Mouse (Mus musculus): ENCODE measurements around the gene Sim1. TPM values are rescaled to one million over a fixed set of nuclear protein-coding genes. Genes with fewer than 3 reads are reported as not detected.

Sim1 gene
- polyA plus RNA-seq, 2 experiments: 0.58 to 0.69 TPM

- no peak for TF ChIP-seq POLR2A (IDR thresholded peaks at IDR 0.05; ENCODE audit: borderline replicate concordance, extremely low read depth, insufficient read depth, insufficient read length)
- Histone ChIP-seq H3K36me3 (ENCODE audit: control insufficient read depth, insufficient read depth, low read length) (no peaks in the 10 kb centered on the region), H3K4me3 (replicated peaks; ENCODE audit: low read length) (no peak overlapping the region), H3K4me1 (ENCODE audit: control insufficient read depth, insufficient read depth, low read length) (no peaks in the 10 kb centered on the region), H3K27ac (replicated peaks; ENCODE audit: low read depth, low read length) (no peak overlapping the region), H3K4me2 (replicated peaks; ENCODE audit: low read depth, low read length, severe bottlenecking) (no peak overlapping the region), H3K9me3 (ENCODE audit: control insufficient read depth, low read length) (no peaks in the 10 kb centered on the region), H3K9ac (ENCODE audit: low read depth, low read length, severe bottlenecking) (no peak overlapping the region), H3K27me3 (ENCODE audit: control insufficient read depth, insufficient read depth, low read length) (no peaks in the 10 kb centered on the region)
- DNase-seq (ENCODE audit: low spot score) (no peak), ATAC-seq (ENCODE audit: low FRiP score, low read depth) (no peak)
- 91% methylated on average over 4 of the region's 4 CpGs for WGBS
Measured at GRCm38 (mm10) chr10:50983620-50984019, 89.1 kb downstream of the Sim1 start.

DNA sequence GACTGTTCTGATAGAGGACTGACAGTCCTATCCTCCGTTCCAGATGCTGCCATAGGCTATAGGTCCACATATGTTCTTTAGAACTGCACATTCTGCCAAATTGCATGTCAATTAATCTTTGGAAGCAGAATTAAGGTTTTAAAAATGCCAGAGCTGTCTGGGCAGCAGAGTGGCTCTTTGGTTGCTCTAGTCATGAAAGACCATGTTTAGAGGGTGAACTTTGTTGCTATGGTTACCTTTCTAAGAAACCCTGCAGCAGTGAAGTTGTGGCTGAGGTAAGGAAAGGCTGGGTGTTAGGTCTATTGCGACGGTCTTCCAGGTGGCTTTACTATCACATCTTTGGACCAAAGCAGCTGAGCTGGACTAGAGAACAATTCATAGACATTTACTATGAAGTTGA lies 113.2 kb downstream of the Sim1 start:
- Histone ChIP-seq H3K9ac (ENCODE audit: low read depth, low read length, severe bottlenecking) (no peak overlapping the region), H3K36me3 (ENCODE audit: control insufficient read depth, insufficient read depth, low read length) (no peaks in the 10 kb centered on the region), H3K27me3 (ENCODE audit: control insufficient read depth, insufficient read depth, low read length) (no peaks in the 10 kb centered on the region), H3K27ac (replicated peaks; ENCODE audit: low read depth, low read length) (no peak overlapping the region), H3K9me3 (ENCODE audit: control insufficient read depth, low read length) (no peaks in the 10 kb centered on the region), H3K4me2 (replicated peaks; ENCODE audit: low read depth, low read length, severe bottlenecking) (no peak overlapping the region), H3K4me1 (ENCODE audit: control insufficient read depth, insufficient read depth, low read length) (no peaks in the 10 kb centered on the region), H3K4me3 (replicated peaks; ENCODE audit: low read length) (no peak overlapping the region)
- ATAC-seq (ENCODE audit: low FRiP score, low read depth) (no peak), DNase-seq (ENCODE audit: low spot score) (no peak)
- TF ChIP-seq POLR2A (IDR thresholded peaks at IDR 0.05; ENCODE audit: borderline replicate concordance, extremely low read depth, insufficient read depth, insufficient read length): no peak
- WGBS: 63% methylated on average over 3 of the region's 3 CpGs

DNA sequence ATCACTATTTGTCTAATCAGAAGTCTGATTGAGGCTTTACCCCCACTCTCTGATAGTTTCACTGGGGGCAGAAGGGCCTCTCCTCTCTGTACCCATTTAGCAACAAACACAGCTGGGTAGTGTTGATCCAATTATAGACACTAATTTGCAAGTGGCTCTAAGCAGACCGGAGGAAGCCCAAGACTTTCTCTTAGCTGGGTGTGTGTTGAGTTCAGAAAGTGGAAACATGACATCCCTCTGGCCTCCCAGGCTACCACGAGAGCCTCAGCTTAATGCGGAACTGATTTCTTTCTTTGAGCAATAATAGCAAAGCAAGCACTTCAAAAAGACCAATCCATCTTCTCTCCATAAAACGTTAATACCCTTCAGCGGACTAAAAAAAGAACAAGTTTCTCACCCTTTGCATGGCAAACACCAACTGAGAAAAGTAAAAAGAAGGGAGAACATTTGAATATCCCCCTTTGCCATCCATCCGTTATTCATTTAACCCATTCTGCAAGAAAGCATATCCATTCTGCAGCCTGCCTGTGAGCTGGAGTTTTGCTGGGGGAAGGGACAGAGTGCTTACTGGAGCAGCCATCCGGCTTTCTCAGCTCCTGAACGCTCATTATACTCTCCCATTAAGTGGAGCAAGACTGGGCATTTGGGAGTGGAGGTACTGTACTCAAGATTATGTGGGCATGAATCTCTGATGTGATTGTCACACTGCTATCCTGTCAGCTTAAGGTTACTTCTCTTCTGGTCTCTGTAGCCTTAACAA lies 117.0 kb downstream of the Sim1 start:
- no peak overlapping the region for H3K9ac ChIP-seq (ENCODE audit: low read depth, low read length, severe bottlenecking)
- ATAC-seq (ENCODE audit: low FRiP score, low read depth): no peak
- H3K4me3 ChIP-seq (replicated peaks; ENCODE audit: low read length): no peak overlapping the region
- DNase-seq (ENCODE audit: low spot score): no peak
- WGBS: 12% methylated on average over 8 of the region's 8 CpGs
- H3K4me2 ChIP-seq (replicated peaks; ENCODE audit: low read depth, low read length, severe bottlenecking): no peak overlapping the region
- H3K27me3 ChIP-seq (ENCODE audit: control insufficient read depth, insufficient read depth, low read length): no peaks in the 10 kb centered on the region
- no peaks in the 10 kb centered on the region for H3K36me3 ChIP-seq (ENCODE audit: control insufficient read depth, insufficient read depth, low read length)
- no peak overlapping the region for H3K27ac ChIP-seq (replicated peaks; ENCODE audit: low read depth, low read length)
- 0 out of 2 replicates have a peak, but pooled peaks cover 3% of the 10 kb centered on the region for H3K4me1 ChIP-seq (ENCODE audit: control insufficient read depth, insufficient read depth, low read length)
- no peak for TF ChIP-seq POLR2A (IDR thresholded peaks at IDR 0.05; ENCODE audit: borderline replicate concordance, extremely low read depth, insufficient read depth, insufficient read length)
- H3K9me3 ChIP-seq (ENCODE audit: control insufficient read depth, low read length): no peaks in the 10 kb centered on the region

- DNase-seq (ENCODE audit: low spot score) (no peak), ATAC-seq (ENCODE audit: low FRiP score, low read depth) (no peak)
- no peaks in the 10 kb centered on the region for H3K27me3 ChIP-seq (ENCODE audit: control insufficient read depth, insufficient read depth, low read length)
- no peaks in the 10 kb centered on the region for H3K9me3 ChIP-seq (ENCODE audit: control insufficient read depth, low read length)
- no peaks in the 10 kb centered on the region for H3K36me3 ChIP-seq (ENCODE audit: control insufficient read depth, insufficient read depth, low read length)
- WGBS: 47% methylated on average over 2 of the region's 2 CpGs
- no peak overlapping the region for H3K27ac ChIP-seq (replicated peaks; ENCODE audit: low read depth, low read length)
- H3K4me3 ChIP-seq (replicated peaks; ENCODE audit: low read length): no peak overlapping the region
- no peak overlapping the region for H3K4me2 ChIP-seq (replicated peaks; ENCODE audit: low read depth, low read length, severe bottlenecking)
- no peak for TF ChIP-seq POLR2A (IDR thresholded peaks at IDR 0.05; ENCODE audit: borderline replicate concordance, extremely low read depth, insufficient read depth, insufficient read length)
- 0 out of 2 replicates have a peak, but pooled peaks cover 3% of the 10 kb centered on the region for H3K4me1 ChIP-seq (ENCODE audit: control insufficient read depth, insufficient read depth, low read length)
- H3K9ac ChIP-seq (ENCODE audit: low read depth, low read length, severe bottlenecking): no peak overlapping the region
Measured at GRCm38 (mm10) chr10:51014901-51015300, 120.3 kb downstream of the Sim1 start.

DNA sequence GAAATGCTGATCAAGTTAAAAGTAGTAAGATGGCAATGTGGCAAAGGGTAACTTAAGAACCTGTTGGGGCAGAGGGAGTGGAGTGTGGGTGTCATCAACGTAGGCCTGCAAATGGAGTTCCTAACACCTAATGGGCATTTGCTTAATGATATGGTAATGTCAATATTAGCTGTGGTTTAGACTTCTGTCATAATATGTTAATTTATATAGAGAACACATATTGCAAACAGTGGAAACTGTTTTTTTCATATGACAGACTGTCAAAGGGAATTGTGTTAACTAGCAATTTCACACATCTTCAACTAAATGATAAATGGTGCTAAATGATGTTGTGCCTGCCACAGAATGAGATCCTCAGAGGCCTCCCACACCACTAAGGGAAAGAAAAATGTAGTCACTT lies 120.8 kb downstream of the Sim1 start:
- no peaks in the 10 kb centered on the region for H3K27me3 ChIP-seq (ENCODE audit: control insufficient read depth, insufficient read depth, low read length)
- DNase-seq (ENCODE audit: low spot score): no peak
- no peak overlapping the region for H3K4me3 ChIP-seq (replicated peaks; ENCODE audit: low read length)
- H3K9ac ChIP-seq (ENCODE audit: low read depth, low read length, severe bottlenecking): no peak overlapping the region
- no peak for ATAC-seq (ENCODE audit: low FRiP score, low read depth)
- TF ChIP-seq POLR2A (IDR thresholded peaks at IDR 0.05; ENCODE audit: borderline replicate concordance, extremely low read depth, insufficient read depth, insufficient read length): no peak
- no peaks in the 10 kb centered on the region for H3K9me3 ChIP-seq (ENCODE audit: control insufficient read depth, low read length)
- 0 out of 2 replicates have a peak, but pooled peaks cover 3% of the 10 kb centered on the region for H3K4me1 ChIP-seq (ENCODE audit: control insufficient read depth, insufficient read depth, low read length)
- H3K27ac ChIP-seq (replicated peaks; ENCODE audit: low read depth, low read length): no peak overlapping the region
- WGBS: 63% methylated on average over 1 of the region's 1 CpGs
- no peaks in the 10 kb centered on the region for H3K36me3 ChIP-seq (ENCODE audit: control insufficient read depth, insufficient read depth, low read length)
- H3K4me2 ChIP-seq (replicated peaks; ENCODE audit: low read depth, low read length, severe bottlenecking): no peak overlapping the region

Measured in limb, embryonic 14.5 days (tissue).